Mouse (Mus musculus) inflammation-experienced regulatory T-cells, adult 6 months (primary cell): Measurements from ENCODE around the gene Mrpl34. TPM values are rescaled to one million over a fixed set of nuclear protein-coding genes. Genes with fewer than 3 reads are reported as not detected.
"Not testable (repeated sequence)": the region's sequence is repeated elsewhere in the genome, so short reads cannot be mapped to it uniquely, and the experiment has no call there.

Source experiments
- ATAC-seq: one replicate; pipeline ENCODE4 v1.8.0; 2017
- polyA plus RNA-seq, 3 experiments: library from polyadenylated mRNA; unstranded; fragments of 100-300 nt; shearing (Covaris generic); gene quantifications; one replicate each; pipeline ENCODE4 v1.2.1; 2017

Gene Mrpl34
- 10 to 100 TPM; 68.3 to 83.2 (median 80.6) TPM for polyA plus RNA-seq

DNA sequence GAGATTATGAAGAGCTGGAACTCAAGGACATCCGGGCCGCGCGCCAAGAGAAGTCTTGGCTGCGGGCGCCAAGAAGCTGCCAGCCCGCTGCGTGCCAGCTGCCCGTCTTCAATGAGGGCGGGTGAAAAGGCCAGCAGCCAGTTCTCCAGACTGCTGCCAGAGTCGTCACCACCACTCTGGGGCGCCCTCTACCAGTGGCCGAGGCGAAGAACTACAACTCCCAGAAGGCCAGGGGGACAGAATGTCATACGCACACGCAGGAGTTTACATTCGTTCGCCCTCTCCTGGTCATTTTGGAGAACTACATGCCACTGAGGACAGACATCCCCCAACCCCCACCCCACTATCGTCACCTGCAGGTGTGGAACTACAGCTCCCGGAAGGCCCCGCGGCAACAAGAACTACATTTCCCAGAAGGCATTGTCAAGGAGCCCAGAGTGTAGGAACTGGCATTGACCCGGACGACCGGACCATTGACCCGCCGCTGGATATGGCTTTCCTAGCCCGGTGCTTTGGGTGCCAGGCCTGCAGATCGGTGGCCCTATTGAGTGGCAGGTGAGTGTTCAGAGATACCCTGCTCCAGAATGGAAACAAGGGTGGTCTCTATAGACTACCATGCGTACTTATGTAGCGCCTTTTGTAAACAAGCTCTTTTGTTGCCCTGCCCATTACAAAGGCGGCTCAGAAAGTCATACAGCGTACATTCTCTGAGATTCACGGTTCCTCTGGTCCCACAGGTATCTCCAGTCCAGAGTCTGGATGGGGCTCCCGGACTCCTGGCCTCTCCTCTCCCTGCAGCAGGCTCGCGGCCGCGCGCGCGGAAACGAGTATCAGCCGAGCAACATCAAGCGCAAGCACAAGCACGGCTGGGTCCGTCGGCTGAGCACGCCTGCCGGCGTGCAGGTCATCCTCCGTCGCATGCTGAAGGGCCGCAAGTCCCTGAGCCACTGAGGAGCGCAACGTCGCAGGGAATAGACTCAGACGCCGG is at the start of gene Mrpl34:
Mrpl34 (plus strand) TSS at position 447 of the 988 bp plus-strand sequence.
- peak; percentile 62 for ATAC-seq

GRCm38 (mm10) chr8:71422121-71422520 is 42.6 kb upstream of the Mrpl34 start:
- no peak for ATAC-seq

DNA sequence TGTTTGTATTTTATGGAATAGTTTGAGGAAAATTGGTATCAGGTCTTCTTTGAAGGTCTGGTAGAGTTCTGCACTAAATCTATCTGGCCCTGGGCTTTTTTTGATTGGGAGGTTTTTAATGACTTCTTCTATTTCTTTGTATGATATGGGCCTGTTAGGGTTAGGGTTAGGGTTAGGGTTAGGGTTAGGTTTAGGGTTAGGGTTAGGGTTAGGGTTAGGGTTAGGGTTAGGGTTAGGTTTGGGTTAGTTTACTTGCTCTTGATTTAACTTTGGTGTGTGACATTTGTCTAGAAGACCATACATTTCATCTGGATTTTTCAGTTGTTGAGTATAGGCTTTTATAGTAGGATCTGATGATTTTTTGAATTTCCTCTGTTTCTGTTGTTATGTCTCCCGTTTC is 31.8 kb upstream of the Mrpl34 start:
- ATAC-seq: not testable (repeated sequence)

- ATAC-seq: no peak
Observed at GRCm38 (mm10) chr8:71437041-71437440, 27.7 kb upstream of the Mrpl34 start.

DNA sequence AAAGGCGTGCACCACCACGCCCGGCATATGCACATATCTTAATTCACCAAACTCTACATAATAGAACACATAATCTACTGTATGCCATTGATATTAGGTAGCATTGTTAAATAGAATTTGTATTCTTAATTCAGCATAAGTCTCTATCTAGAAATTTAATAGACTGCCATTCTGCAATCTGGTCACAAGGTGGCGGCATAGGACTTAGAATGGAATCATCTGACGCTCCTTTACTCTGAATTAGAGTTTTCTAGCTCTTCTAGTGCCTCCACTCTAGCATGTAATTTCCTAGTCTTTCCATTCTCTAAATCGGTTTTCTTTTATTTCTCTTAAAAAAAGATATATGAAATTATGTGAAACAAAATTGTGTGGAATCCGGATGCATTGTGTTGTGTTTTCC is 23.4 kb upstream of the Mrpl34 start:
- ATAC-seq: peak; percentile 68

GRCm38 (mm10) chr8:71445096-71445495 is 19.7 kb upstream of the Mrpl34 start:
- no peak for ATAC-seq

GRCm38 (mm10) chr8:71451337-71451736 is 13.4 kb upstream of the Mrpl34 start:
- no peak for ATAC-seq

DNA sequence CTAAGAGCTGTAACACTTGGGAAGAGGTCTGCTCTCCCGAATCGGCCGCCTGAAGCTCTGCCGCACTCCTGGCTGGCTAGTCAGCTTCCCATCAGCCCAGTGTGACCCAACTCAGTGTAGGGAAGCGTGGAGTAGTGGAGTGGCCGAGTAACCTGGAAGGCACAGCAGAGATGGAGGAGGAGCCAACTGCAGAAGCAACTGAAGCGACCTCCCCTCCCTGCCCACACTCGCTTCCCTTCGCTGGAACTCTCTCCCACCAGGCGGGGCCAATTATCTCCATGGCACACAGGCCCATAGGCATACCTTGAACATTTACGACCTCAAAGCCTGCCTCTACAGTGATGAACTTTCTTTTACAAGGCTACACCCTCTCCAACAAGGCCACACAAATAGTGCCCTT is 13.0 kb upstream of the Mrpl34 start:
- no peak for ATAC-seq

DNA sequence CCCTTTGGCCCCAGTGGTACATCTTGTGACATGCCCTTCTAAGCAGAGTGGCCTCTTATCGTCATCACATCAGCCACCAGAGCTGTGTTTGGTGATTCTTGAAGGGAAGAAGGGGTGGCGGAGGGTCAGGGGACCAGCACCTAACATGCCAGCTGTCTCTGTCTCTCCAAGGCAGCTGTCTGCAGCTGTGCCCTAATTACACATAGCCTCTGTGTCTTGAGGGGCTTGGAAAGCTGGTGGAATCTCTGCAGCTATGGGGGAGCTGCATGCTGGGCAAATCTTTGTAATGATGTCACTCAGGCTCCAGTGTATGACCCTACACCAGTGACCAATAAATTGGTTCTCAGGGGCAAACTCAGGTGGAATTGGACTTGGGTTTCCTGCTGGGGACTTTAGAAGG is 12.1 kb upstream of the Mrpl34 start:
- ATAC-seq: no peak

GRCm38 (mm10) chr8:71454668-71455067 is 10.1 kb upstream of the Mrpl34 start:
- no peak for ATAC-seq

DNA sequence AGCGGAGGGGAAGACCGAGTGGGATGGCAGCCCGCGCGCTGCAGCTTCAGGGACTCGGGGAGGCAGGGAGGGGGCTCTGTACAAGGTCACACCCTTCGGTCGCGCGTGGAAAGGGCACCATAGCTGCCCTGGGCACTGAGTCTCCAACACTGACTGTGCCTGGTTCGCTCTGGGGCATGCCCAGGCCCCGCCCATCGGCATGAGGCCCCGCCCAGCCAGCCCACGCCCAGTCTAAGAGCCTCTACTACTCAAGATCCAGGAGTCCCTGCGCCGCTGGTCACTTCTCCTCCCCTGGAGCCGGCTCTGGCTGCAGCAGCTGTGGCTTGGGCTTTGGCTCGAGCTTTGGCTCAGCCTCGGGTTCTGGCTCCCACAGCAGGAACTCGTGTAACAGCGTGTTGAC is 7.9 kb upstream of the Mrpl34 start:
- no peak for ATAC-seq

- no peak for ATAC-seq
Observed at GRCm38 (mm10) chr8:71457659-71458270, 7.0 kb upstream of the Mrpl34 start.

DNA sequence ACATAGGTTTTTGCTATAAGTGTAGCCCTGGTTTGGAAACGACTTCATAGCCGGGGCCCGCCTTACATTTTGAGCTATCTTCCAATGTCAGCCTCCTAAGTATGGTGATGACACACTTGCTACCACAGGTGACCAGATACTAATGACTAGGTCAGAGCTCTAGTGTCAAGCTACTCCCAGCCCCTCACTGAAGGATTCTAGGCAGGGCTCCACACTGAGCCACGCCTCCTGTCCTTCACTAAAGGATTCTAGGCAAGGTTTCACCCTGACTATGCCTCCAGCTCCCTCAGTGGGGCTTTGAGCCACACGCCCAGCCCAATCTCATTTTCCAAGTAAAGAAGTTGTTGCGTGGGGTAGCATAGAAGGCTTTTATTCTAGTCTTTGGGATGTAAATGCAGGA is 4.0 kb upstream of the Mrpl34 start:
- no peak for ATAC-seq

GRCm38 (mm10) chr8:71461152-71461840 is 3.5 kb upstream of the Mrpl34 start:
- ATAC-seq: no peak

DNA sequence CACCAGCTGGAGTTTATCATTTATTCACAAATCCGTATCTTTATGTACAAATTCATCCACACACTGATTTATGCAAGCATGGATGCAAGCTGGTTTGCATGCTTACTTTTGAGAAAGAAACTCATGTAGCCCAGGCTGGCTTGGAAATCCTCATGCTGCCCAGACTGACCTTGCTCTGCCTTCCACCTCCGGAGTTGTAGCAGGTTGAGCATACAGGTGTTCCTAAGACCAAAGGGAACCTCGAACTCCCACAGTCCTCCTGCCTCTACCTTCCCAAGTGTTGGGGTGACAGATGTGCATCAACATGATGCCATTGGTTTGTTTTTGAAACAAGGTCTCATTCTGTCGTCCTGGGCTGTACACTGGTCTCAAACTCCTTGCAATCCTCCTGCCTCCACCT is 2.6 kb upstream of the Mrpl34 start:
- no peak for ATAC-seq

DNA sequence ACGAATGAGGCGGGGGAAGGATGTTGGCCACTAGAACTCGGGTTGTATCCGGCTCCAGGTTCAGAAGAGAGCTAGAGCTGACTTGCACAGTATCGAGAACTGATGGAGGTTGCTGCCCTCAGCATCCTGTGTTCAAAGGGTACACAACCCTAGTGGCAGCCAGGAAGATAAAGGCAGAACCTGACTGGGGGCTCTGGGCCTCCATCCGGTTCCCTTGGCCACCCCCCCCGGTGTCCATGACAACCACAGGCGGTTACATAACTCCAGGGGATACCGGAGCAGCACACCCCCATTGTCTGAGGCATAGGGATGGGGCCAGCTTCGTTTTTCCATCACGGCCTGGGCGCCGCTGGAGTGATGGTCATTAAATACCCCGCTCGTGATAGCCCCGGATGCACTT is 2.0 kb upstream of the Mrpl34 start:
- ATAC-seq: peak; percentile 86

GRCm38 (mm10) chr8:71463188-71464033 is 1.3 kb upstream of the Mrpl34 start, which contains the start of gene Abhd8:
Gene Abhd8, minus strand, starts transcription at chr8:71463655.
- peak; percentile 38 for ATAC-seq

- ATAC-seq: no peak
Observed at GRCm38 (mm10) chr8:71465733-71466132, 974 bp downstream of the Mrpl34 start.

GRCm38 (mm10) chr8:71466198-71466597 is 1.4 kb downstream of the Mrpl34 start:
- no peak for ATAC-seq

DNA sequence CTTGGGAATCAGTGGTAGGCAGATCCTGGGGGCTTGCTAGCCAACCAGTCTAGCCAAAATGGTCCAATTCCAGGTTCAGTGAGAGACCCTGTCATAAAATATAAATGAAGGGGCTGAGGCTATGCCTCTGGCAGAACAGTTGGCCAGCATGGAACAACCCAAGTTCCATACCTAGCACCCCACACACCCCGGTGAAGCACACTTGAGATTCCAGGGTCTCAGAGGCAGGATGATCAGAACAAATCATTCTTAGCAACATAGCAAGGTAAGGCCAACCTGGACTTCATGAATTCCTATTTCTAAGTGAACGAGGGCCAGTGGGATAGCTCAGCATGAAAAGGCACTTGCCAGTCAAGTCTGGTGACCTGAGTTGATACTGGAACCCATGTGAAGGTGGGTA is 2.4 kb downstream of the Mrpl34 start:
- ATAC-seq: no peak

DNA sequence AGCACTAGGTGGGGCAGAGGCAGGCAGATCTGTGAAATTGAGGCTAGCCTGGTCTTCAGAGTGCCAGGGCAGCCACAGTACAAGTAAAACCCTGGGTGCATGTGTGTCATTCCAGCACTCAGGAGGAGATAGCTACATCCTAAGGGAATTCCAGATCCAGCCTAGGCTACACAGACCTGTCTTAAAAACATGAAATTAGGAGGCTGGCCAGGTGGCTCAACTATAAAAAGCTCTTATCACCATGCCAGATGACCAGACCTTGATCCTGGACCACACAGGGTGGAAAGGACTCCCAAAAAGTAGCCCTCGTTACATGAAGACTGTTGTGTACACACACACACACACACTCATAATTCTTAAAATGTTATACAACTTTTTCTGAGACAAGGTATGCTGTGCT is 3.2 kb downstream of the Mrpl34 start:
- no peak for ATAC-seq

DNA sequence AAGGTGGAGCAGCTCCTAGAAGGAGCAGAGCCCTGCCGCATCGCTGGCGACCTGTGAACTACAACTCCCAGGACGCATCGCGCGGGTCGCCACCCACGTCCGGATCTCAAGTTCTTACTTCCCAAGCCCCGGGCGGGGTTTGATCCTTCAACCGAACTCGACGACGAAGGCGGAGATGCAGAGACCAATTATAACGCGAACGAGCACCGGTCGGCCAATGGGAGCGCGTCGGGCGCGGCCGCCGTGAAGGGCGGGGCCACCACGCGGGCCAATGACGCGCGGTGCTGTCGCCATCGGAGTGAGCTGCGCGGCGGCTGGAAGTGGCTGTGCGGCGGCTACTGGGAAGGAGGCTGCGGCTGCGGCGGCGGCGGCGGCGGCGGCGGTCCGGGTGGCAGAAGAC is 4.2 kb downstream of the Mrpl34 start, which contains the start of gene Dda1:
Dda1 (plus strand) TSS at position 284 of the 400 bp plus-strand sequence.
- peak; percentile 84 for ATAC-seq
